Mouse (Mus musculus): ENCODE results near the gene Nlgn1. TPM values are rescaled to one million over a fixed set of nuclear protein-coding genes. Genes with fewer than 3 reads are reported as not detected.

Gene Nlgn1
- polyA plus RNA-seq, 1 experiment from 2014 or later, result 0.28 TPM

- no peak overlapping the region for H3K4me3 ChIP-seq
- 74% methylated on average over 3 of the region's 3 CpGs for WGBS
- H3K27ac ChIP-seq, result no peak overlapping the region
- no peaks in the 10 kb centered on the region for H3K27me3 ChIP-seq (ENCODE audit: insufficient read depth, poor library complexity, severe bottlenecking)
- no peaks in the 10 kb centered on the region for H3K36me3 ChIP-seq
- no peaks in the 10 kb centered on the region for H3K4me1 ChIP-seq
- no peaks in the 10 kb centered on the region for H3K9me3 ChIP-seq
- DNase-seq (ENCODE audit: low spot score), result no peak
Observed at GRCm38 (mm10) chr3:25443657-25444056, 888.6 kb downstream of the Nlgn1 start.

GRCm38 (mm10) chr3:25442617-25443016 is 889.6 kb downstream of the Nlgn1 start:
- no peaks in the 10 kb centered on the region for H3K36me3 ChIP-seq
- H3K27ac ChIP-seq, result no peak overlapping the region
- H3K4me3 ChIP-seq, result no peak overlapping the region
- H3K9me3 ChIP-seq, result no peaks in the 10 kb centered on the region
- no peak for DNase-seq (ENCODE audit: low spot score)
- 84% methylated on average over 1 of the region's 1 CpGs for WGBS
- no peaks in the 10 kb centered on the region for H3K27me3 ChIP-seq (ENCODE audit: insufficient read depth, poor library complexity, severe bottlenecking)
- H3K4me1 ChIP-seq, result no peaks in the 10 kb centered on the region

GRCm38 (mm10) chr3:25426931-25427330 is 905.3 kb downstream of the Nlgn1 start:
- no peaks in the 10 kb centered on the region for H3K9me3 ChIP-seq
- no peak for DNase-seq (ENCODE audit: low spot score)
- H3K27ac ChIP-seq, result no peak overlapping the region
- no peaks in the 10 kb centered on the region for H3K4me1 ChIP-seq
- no peak overlapping the region for H3K4me3 ChIP-seq
- no peaks in the 10 kb centered on the region for H3K36me3 ChIP-seq
- no peaks in the 10 kb centered on the region for H3K27me3 ChIP-seq (ENCODE audit: insufficient read depth, poor library complexity, severe bottlenecking)

GRCm38 (mm10) chr3:25412003-25412402 is 920.3 kb downstream of the Nlgn1 start:
- Histone ChIP-seq H3K27ac (no peak overlapping the region), H3K27me3 (ENCODE audit: insufficient read depth, poor library complexity, severe bottlenecking) (no peaks in the 10 kb centered on the region), H3K4me1 (no peaks in the 10 kb centered on the region), H3K36me3 (no peaks in the 10 kb centered on the region), H3K4me3 (no peak overlapping the region), H3K9me3 (no peaks in the 10 kb centered on the region)
- no peak for DNase-seq (ENCODE audit: low spot score)
- 71% methylated on average over 4 of the region's 4 CpGs for WGBS

All from heart, embryonic 10.5 days (tissue).